Mouse (Mus musculus) embryonic fibroblast, embryonic 13.5 days (primary cell): ENCODE measurements around the gene Ndst4.

Experiments used
- CTCF ChIP-seq: IDR thresholded peaks from 2 replicates; pipeline ENCODE4 v1.5.1; 2011; ENCODE audit warnings: mild to moderate bottlenecking, control low read depth, low read length, moderate library complexity, borderline replicate concordance; ENCODE audit not compliant: insufficient read depth
- POLR2A ChIP-seq: IDR thresholded peaks from 2 replicates; pipeline ENCODE4 v1.6.1; 2011; ENCODE audit warnings: low read depth, mild to moderate bottlenecking, control low read depth, low read length, moderate library complexity

DNA sequence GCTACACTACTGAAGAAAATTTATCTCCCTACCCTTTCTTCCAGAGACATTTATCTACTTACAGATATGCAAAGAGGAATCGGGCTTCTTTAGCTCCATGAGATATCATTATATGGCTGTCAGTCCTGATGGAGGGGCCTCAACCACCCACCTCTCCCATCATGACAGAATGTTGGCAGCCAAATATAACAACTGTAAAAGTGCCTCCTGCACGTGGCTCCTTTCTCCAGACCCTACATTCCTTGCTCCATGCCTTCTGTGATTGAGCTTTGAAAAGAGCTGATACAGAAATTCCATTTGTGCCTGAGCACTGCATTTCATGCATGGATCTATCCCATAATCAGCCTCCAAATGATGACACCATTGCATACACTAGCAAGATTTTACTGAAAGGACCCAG, 331.1 kb downstream of the Ndst4 start:
- TF ChIP-seq CTCF, result no peak
- no peak for TF ChIP-seq POLR2A
